Mouse (Mus musculus) neural tube, embryonic 11.5 days (tissue): Measurements from ENCODE around the gene Ssr3. TPM values are rescaled to one million over a fixed set of nuclear protein-coding genes. Genes with fewer than 3 reads are reported as not detected.

ENCODE experiments used
- ATAC-seq: fragments of 200-750 bp; cut with Nextera tagmentation; 2 replicates; pipeline ENCODE4 v1.8.0; 2017; ENCODE audit warnings: moderate number of reproducible peaks, mild to moderate bottlenecking, moderate TSS enrichment, moderate library complexity; ENCODE audit not compliant: insufficient read depth, low FRiP score, low TSS enrichment
- DNase-seq: peaks from one replicate; pipeline ENCODE4 v3.0.0-alpha.2; 2015; ENCODE audit warnings: low spot score
- H3K27ac ChIP-seq: fragments of 300-500 bp; sonication (generic); 2 replicates; pipeline ENCODE4 v1.5.1; 2014; ENCODE audit warnings: low read depth, mild to moderate bottlenecking, low read length
- H3K27me3 ChIP-seq: fragments of 300-500 bp; sonication (generic); 2 replicates; pipeline ENCODE4 v1.6.1; 2014; ENCODE audit warnings: mild to moderate bottlenecking, low read length, mixed read lengths; ENCODE audit not compliant: control insufficient read depth, insufficient read depth
- H3K36me3 ChIP-seq: fragments of 300-500 bp; sonication (generic); 2 replicates; pipeline ENCODE4 v1.6.1; 2014; ENCODE audit warnings: mild to moderate bottlenecking, low read length, moderate library complexity, mixed read lengths; ENCODE audit not compliant: control insufficient read depth, insufficient read depth
- H3K4me1 ChIP-seq: fragments of 300-500 bp; sonication (generic); 2 replicates; pipeline ENCODE4 v1.6.1; 2014; ENCODE audit warnings: low read length, mixed read lengths; ENCODE audit not compliant: control insufficient read depth, insufficient read depth
- H3K4me2 ChIP-seq: fragments of 300-500 bp; sonication (generic); 2 replicates; pipeline ENCODE4 v1.6.1; 2014; ENCODE audit warnings: low read depth, mild to moderate bottlenecking, moderate library complexity
- H3K4me3 ChIP-seq: fragments of 300-500 bp; sonication (generic); 2 replicates; pipeline ENCODE4 v1.5.1; 2014; ENCODE audit warnings: low read depth, low read length
- H3K9ac ChIP-seq: fragments of 300-500 bp; sonication (generic); 2 replicates; pipeline ENCODE4 v1.6.1; 2014; ENCODE audit warnings: mild to moderate bottlenecking, low read length
- H3K9me3 ChIP-seq: fragments of 300-500 bp; sonication (generic); 2 replicates; pipeline ENCODE4 v1.6.1; 2016; ENCODE audit warnings: low read length; ENCODE audit not compliant: control insufficient read depth
- WGBS: fragments of 180-500 bp; shearing (Covaris S2); extraction: QIAGEN DNeasy Blood & Tissue Kit; methylation state at CpG from one replicate; pipeline ENCODE4 v1.1.7; 2014; 5-methylcytosine and 5-hydroxymethylcytosine counted together
- polyA plus RNA-seq: library from polyadenylated mRNA; unstranded; fragments of >200 nt; fragmentation: Nextera tagmentation; extraction: Ambion mirVana; gene quantifications from 2 replicates; pipeline ENCODE4 v1.2.1, GENCODE M21; 2014

Ssr3 gene
- polyA plus RNA-seq, 1 experiment from 2014 or later = 269 TPM

- H3K27ac ChIP-seq = no peak overlapping the region
- no peak overlapping the region for H3K4me2 ChIP-seq
- H3K4me3 ChIP-seq = no peak overlapping the region
- H3K9ac ChIP-seq = no peak overlapping the region
- 0 out of 2 replicates have a peak, but pooled peaks have one; percentile 18 for ATAC-seq
- WGBS = 53% methylated on average over 4 of the region's 4 CpGs
- H3K36me3 ChIP-seq = no peaks in the 10 kb centered on the region
- H3K9me3 ChIP-seq = no peaks in the 10 kb centered on the region
- no peak for DNase-seq
- no peaks in the 10 kb centered on the region for H3K27me3 ChIP-seq
- no peaks in the 10 kb centered on the region for H3K4me1 ChIP-seq
Measured at GRCm38 (mm10) chr3:65352278-65353127, 39.9 kb downstream of the Ssr3 start.

DNA sequence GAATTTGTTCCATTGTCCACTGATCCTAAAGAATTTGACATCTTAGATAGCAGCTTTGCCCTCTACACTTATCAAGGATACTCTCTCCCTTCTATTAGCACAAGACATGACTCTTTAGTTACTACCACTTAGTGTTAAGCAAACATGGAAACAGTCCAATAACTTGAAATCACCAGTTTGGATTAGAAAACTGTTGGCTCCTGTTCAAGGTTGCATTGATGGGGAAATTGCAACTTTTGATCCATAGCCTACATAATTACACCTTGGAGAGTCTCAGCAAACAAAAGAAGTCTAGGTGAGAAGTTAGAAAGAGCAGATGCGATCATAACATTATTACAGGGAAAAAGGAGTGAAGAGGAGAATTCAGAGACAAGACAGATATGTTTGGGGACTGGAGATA, 46.2 kb downstream of the Ssr3 start:
- Histone ChIP-seq H3K4me2 (no peak overlapping the region), H3K36me3 (no peaks in the 10 kb centered on the region), H3K4me3 (no peak overlapping the region), H3K4me1 (no peaks in the 10 kb centered on the region), H3K9ac (no peak overlapping the region), H3K27ac (no peak overlapping the region), H3K9me3 (no peaks in the 10 kb centered on the region), H3K27me3 (no peaks in the 10 kb centered on the region)
- WGBS = 97% methylated on average over 1 of the region's 1 CpGs
- DNase-seq = no peak
- no peak for ATAC-seq

DNA sequence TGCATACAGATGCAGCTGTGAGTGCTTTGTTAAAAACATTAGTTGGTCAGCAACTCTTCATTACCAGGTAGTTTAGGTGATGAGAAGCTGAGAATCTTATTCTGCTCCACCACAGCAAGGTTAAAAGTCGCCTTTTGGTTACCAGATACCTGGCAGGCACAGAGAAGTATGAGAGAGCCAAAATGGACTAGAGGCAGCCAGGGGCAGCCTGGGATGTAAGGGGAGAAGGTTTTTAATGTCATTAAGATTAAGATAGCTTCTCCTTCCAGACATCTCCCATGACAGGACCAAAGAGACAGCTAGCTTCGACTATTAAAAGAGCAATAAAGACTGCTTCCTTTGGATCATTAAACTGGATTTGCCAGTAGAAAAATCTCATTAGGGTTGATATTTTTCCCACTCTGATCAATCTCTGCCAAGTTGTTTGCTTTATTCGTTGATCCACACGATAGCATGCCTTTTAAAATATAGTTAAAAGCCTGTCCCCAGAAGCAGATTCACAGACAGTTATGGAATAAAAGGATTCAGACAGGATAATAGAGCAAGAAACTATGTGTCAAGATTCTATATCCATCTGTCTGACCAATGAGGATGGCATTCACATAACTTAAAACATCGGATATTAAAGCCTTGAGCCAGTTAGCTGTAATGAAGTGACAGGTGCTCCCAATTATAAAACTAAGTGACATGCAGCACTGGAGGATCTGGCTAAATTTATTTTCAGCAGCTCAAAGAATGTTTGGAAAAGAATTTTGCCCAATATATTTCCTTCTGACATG, 52.1 kb downstream of the Ssr3 start:
- Histone ChIP-seq H3K4me1 (no peaks in the 10 kb centered on the region), H3K9me3 (no peaks in the 10 kb centered on the region), H3K4me2 (no peak overlapping the region), H3K36me3 (no peaks in the 10 kb centered on the region), H3K9ac (no peak overlapping the region), H3K27me3 (no peaks in the 10 kb centered on the region), H3K4me3 (no peak overlapping the region), H3K27ac (no peak overlapping the region)
- ATAC-seq = no peak
- 78% methylated on average over 5 of the region's 5 CpGs for WGBS
- DNase-seq = no peak

DNA sequence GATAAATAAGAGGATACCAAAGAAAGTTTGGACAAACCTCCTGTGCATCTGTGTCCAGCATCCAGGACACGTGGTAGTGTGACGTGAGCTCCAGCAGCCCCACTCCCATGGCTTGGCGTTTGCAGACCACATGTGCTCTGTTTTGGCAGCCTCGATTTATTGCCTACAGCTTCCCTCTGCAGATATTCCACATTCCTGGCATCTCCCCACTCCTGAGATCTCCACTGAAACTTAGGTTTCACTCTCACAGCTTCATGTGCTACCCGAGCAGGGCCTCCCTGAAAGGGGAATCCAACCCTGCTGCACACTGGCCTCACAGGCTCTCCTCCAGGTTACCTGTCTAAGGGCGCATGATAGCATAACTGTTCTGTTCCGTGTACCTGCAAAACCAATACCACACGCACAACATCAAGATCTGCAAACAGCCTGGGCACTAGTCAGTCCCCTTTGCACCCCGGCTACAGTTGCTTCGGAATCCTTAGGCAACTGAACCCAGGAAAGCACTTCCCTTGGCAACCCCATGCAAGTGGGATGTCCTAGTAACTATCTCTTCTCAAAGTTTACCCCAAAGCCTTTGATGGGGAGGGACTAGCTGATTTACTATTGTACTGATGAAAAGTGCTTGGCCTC, 54.5 kb downstream of the Ssr3 start:
- H3K4me2 ChIP-seq = no peak overlapping the region

More for the DNA sequence above, 54.5 kb downstream of the Ssr3 start:
- ATAC-seq = no peak
- no peak for DNase-seq
- no peaks in the 10 kb centered on the region for H3K27me3 ChIP-seq
- no peaks in the 10 kb centered on the region for H3K36me3 ChIP-seq
- 67% methylated on average over 10 of the region's 10 CpGs for WGBS
- no peaks in the 10 kb centered on the region for H3K4me1 ChIP-seq
- H3K27ac ChIP-seq = no peak overlapping the region
- H3K4me3 ChIP-seq = no peak overlapping the region
- H3K9me3 ChIP-seq = no peaks in the 10 kb centered on the region
- H3K9ac ChIP-seq = no peak overlapping the region

Other genes with a start within 250 kb of the Ssr3 start
- gene Tiparp, start 135.8 kb upstream of the Ssr3 start, polyA plus RNA-seq = 33.3 and 36.9 TPM in 2 replicates